Mouse (Mus musculus) embryo, embryonic 10.5 days (tissue): ENCODE results near the gene Nap1l2.
"Not testable (repeated sequence)": the region's sequence is repeated elsewhere in the genome, so short reads cannot be mapped to it uniquely, and the experiment has no call there.

Experiments used
- DNase-seq: peaks from one replicate; pipeline ENCODE4 v3.0.0-alpha.2; 2015; ENCODE audit warnings: low spot score

Gene Nap1l2

DNA sequence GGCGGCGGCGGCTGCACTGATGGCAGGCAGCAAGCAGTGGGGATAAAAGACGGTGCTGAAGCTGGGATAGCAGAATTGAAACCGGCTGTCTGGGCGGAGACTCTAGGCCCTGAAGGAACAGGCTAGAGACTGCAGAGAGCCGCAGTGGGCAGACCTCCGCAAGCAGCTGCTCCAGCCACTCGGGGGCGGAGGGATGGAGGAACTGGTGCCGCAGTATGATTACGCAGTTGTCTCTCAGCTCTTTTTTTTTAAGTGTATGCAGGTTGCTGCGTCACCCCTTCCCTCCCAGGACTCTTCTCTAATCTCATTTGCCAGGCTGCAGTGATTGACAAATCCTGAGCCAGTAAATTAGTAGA lies at the start of gene Nap1l2:
Nap1l2 (minus strand) TSS at position 210 of the 356 bp plus-strand sequence.
- DNase-seq = peak; percentile 70

DNA sequence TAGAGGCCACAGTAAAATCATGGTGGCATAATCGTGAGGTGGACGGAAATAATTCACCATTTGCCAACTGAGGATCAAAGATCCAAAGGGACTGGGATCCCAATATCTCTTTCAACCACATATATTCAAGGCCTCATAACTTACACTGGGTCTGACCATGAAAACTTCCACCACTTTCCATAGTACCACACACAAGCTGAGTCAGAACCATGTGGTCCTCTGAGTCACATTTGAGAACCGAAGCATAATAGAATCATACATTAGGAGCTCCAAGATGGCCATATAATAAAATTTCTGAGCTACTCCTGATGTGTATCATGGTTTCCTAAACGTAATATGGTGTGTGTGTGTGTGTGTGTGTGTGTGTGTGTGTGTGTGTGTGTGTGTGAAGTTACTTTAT lies 28.8 kb upstream of the Nap1l2 start:
- no peak for DNase-seq

DNA sequence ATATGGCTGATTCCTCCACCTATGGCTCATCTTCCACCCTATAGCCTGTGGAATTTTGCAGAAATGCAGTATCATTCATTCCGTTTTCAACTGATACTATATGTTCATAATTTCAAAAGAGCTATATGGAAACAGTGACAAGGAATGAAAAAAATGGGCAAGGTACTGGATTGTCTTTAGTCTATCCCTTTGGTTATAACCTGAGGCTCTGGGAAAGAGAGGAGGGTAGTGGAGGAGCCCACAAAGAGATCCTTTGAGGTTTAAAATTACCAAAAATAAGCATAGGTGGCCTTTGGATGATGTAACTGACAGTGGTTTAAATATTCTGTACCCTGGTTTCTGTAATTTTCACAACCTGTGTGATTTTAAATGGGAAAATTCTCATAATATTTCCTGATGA lies 389 bp upstream of the Nap1l2 start:
- no peak for DNase-seq

DNA sequence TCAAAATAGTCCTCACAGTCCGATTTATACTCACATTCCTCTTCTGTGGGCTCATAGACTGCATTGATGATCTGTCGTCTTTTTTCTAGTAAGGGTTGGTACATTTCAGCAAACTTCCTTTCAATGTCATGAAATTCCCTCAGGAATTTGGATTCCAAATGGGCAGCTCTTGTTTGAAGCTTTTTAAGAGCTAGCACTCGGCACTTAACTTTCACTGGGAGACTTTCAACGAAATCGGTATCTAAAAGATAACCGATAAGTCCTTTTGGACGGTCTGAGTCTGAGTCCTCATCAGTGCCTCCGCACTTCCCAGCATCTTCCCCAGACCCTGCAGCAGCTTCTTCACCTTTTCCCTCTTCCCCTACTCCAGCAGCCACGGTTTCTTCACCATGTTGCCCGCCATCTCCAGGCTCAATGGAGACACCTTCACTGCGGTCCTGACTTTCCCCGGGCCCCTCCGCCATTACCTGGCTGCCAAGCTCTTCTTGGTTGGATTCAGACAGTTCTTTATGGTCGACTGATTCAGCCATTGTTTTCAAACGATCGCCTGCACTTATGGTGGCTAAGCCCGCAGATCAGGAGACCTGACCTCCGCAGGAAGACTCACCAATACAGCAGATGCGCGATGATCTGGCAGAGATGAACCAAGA lies 534 bp downstream of the Nap1l2 start:
- peak; percentile 15 for DNase-seq

DNA sequence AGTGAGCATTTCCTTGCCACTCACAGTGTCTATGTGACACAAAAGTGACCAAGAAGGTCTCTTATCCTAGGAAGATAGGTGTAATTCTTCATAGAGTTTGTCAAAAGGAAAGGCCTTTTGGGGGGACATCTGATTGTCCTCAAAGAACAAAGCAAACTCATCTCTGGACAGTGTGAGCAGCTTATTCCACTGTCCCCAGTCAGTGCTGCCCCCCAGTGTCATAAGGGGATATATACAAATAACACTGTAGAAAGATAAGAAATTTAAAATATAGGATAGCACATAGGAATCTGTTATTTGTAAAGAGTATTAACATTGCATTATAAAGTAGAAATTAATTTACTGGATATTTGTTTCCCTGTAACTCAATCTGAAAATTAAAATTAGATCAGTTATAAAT lies 2.9 kb downstream of the Nap1l2 start:
- DNase-seq = peak; percentile 49

DNA sequence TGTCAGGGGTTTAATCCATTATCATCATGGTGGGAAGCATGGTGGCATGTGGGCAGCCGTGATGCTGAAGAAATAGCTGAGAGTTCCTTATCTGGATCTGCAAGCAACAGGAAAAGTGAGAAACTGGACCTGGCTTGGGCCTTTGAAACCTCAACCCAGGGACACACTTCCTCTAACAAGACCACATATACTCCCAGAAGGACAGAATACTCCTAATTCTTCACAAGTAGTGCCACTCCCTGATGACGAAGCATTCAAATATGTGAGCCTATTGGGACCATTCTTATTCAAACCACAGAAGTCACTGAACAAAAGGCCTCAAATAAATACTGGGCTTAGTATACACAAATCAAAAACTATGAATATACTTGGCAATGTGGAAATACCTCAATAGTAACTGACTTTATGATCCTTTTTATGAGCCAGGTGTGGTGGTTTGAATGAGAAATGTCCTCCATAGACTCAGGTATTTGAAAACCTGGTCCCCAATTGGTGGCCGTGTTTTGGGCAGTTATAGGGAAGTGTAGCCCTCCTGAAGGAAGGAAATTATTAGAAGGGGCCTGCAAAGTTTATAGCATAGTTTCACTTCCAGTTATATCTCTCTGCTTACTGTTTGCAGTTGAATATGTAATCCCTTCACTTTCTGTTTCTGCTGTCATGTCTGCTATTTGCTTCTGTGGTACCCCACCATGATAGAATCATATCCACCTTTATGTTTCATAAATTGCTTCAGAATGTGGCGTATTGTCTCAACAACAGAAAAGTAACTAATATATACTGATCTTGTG lies 6.5 kb downstream of the Nap1l2 start:
- DNase-seq = no peak

DNA sequence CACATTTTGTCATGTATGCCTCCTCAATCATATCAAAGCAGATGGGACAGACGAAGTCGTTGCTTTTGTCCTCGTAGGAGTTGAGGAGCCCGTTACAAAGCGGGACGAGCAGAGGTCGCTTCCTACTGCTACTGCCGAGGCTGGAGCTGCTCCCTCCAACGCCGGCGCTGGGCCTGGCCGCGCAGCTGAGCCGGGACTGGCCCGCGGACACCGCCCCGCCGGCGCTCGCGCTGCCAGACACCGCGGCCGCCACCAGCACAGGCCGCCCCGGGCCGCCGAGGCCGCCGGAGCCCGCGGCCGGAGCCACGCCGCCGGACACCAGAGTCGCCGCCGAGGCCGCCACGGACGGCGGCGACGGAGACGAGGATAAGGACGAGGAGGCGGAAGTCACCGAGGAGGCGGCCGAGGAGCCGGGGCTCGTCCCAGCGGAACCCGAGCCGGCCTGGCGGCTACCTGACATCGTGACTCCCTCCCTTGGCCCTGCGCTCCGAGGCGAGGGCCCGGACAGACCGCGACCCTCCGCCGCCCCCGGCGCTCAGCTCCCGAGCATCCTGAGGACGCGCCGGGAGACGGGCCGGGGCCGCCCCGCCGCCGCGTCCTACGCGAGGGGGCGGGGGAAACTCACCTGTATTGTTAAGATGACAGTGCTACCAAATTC lies 21.4 kb downstream of the Nap1l2 start:
- DNase-seq = not testable (repeated sequence)

DNA sequence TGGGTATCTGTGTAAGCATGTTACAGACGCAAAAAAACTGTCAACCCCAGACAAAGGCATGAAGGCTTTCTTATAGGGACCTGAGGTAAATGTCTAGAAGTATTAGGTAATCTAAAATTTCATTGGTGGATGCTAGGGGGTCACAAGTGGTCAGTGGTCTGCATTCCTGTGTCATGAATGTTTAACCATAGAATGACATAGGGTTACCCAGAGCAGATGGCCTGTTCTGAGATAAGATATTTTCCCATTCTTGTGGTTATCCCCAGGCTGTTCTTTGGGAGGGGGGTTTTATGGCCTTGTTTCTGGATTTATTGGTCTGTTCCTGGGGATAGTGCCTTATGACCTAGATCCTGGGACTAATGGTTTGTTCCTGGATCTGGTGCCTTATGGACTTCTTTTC lies 30.3 kb downstream of the Nap1l2 start:
- DNase-seq = no peak

DNA sequence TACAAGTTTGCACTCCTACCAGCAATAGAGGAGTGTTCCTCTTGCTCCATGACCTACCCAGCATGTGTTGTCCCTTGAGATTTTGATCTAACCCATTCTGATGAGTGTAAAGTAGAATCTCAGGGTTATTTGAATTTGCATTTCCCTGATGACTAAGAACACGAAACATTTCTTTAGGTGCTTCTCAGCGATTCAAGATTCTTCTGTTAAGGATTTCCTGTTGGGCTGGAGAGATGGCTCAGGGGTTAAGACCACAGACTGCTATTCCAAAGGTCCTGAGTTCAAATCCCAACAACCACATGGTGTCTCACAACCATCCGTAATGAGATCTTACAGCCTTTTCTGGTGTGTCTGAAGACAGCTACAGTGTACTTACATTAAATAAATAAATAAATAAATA lies 47.9 kb downstream of the Nap1l2 start:
- no peak for DNase-seq
